Mouse (Mus musculus): Measurements from ENCODE around the gene Stom. TPM values are rescaled to one million over a fixed set of nuclear protein-coding genes. Genes with fewer than 3 reads are reported as not detected.
A peak's percentile ranks its signal among the peaks of the same experiment; 100 is the strongest.

Stom gene
- total RNA-seq (2014; rRNA removed; ENCODE audit: low replicate concordance) (60.1 and 79.0 TPM in 2 replicates), polyA plus RNA-seq (2015; fragmentation: Nextera tagmentation; extraction: Ambion mirVana) (48.4 and 51.3 TPM in 2 replicates)

- H3K27me3 ChIP-seq (ENCODE audit: control insufficient read depth, insufficient read depth, low read length): no peaks in the 10 kb centered on the region
- under 1% methylated on average over 45 of the region's 45 CpGs for WGBS
- peak; percentile 100 for ATAC-seq (ENCODE audit: insufficient read depth, low read depth)
- DNase-seq (ENCODE audit: low spot score): peak; percentile 98
- H3K4me2 ChIP-seq (ENCODE audit: low read depth, low read length): peak within 1 kb of the TSS; percentile 88
- H3K9me3 ChIP-seq (replicated peaks; ENCODE audit: control insufficient read depth, low read length): no peaks in the 10 kb centered on the region
- H3K4me3 ChIP-seq (ENCODE audit: low read depth, low read length): peak within 1 kb of the TSS; percentile 79
- peaks cover 17% of the 10 kb centered on the region for H3K4me1 ChIP-seq (ENCODE audit: control insufficient read depth, insufficient read depth)
- no peaks in the 10 kb centered on the region for H3K36me3 ChIP-seq (replicated peaks; ENCODE audit: control insufficient read depth, insufficient read depth, low read length)
- H3K27ac ChIP-seq (ENCODE audit: low read depth): peak within 1 kb of the TSS; percentile 89
- TF ChIP-seq CTCF (IDR thresholded peaks at IDR 0.05; ENCODE audit: low read depth) (peak; percentile 12; the same call in 1 of the 2 replicates), EP300 (IDR thresholded peaks at IDR 0.05; ENCODE audit: low read depth) (no peak; the same call in 1 of the 2 replicates)
- H3K9ac ChIP-seq (replicated peaks; ENCODE audit: low read depth, low read length): peak within 1 kb of the TSS; percentile 78
These were observed at the start of gene Stom for GRCm38 (mm10) chr2:35336388-35337280. Gene Stom (minus strand): TSS chr2:35336976.

DNA sequence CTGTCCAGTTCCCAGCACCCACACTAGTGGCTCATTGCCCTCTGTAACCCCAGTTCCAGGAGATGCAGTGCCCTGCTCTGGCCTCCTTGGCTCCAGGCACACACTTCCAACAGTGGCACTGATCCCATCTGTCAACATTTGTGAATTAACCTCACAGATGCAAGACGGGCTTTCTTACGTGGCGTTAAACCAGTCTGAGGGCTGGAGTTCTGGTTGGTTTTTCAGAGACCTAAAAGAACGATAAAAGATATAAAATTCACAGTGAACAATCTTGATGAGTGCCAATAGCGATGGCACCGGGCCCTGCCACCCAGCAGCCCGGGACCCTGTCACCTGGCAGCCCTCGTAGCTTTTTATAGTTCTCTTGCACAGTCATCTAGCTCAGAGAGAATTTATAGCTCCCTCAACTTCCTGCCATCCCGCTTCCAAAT lies 48.7 kb upstream of the Stom start:
- Histone ChIP-seq H3K9me3 (replicated peaks; ENCODE audit: control insufficient read depth, low read length) (no peaks in the 10 kb centered on the region; the same call in 1 of the 2 replicates), H3K4me1 (ENCODE audit: control insufficient read depth, insufficient read depth) (0 out of 2 replicates have a peak, but pooled peaks cover 6% of the 10 kb centered on the region), H3K4me3 (ENCODE audit: low read depth, low read length) (no peak overlapping the region), H3K9ac (replicated peaks; ENCODE audit: low read depth, low read length) (no peak overlapping the region), H3K36me3 (replicated peaks; ENCODE audit: control insufficient read depth, insufficient read depth, low read length) (no peaks in the 10 kb centered on the region), H3K27me3 (ENCODE audit: control insufficient read depth, insufficient read depth, low read length) (no peaks in the 10 kb centered on the region), H3K27ac (ENCODE audit: low read depth) (peak overlapping the region; percentile 57), H3K4me2 (ENCODE audit: low read depth, low read length) (peak overlapping the region; percentile 18)
- ATAC-seq (ENCODE audit: insufficient read depth, low read depth) (peak; percentile 63; the same call in 1 of the 2 replicates), DNase-seq (ENCODE audit: low spot score) (peak; percentile 27)
- WGBS: 34% methylated on average over 9 of the region's 9 CpGs
- TF ChIP-seq CTCF (IDR thresholded peaks at IDR 0.05; ENCODE audit: low read depth): no peak
- TF ChIP-seq EP300 (IDR thresholded peaks at IDR 0.05; ENCODE audit: low read depth): no peak

DNA sequence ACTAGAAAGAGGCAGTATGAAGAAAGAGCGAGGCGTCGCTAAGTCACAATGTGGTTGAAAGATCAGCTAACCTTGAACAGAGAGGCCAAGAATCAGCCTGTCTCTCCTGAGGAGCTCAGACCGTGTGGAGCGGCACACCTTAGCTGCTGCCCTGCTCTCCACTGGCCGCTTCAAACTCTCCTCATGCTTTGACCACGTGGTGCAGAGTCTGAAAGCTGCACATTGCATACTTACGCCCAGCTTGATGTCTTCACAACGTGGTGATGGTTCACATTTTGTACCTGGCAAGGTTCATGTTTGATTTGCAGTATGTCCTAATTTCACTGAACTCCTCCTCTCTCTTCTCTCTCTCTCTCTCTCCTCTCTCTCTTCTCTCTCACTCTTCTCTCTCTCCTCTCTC lies 42.5 kb upstream of the Stom start:
- no peaks in the 10 kb centered on the region for H3K36me3 ChIP-seq (replicated peaks; ENCODE audit: control insufficient read depth, insufficient read depth, low read length)
- WGBS: 65% methylated on average over 9 of the region's 9 CpGs
- no peak overlapping the region for H3K9ac ChIP-seq (replicated peaks; ENCODE audit: low read depth, low read length)

DNA sequence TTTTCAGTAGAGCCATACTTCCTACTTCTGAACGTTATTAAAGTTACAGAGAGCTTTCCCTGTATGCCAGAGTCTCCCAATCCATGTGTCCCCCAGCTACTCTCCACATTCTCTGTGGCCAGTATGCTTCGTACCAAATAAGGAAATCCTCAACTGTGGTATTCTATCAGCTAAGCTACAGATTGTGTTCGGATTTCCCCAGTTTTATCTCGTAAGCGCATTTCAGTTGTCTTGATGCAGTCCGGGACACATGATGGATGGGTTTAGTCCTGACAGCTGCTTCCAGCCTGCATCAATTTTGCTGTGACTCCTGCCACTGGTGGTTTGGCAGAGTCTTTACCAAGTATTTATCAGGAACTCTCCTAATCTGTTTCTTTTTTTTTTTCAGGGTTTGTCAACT lies 40.8 kb upstream of the Stom start:
- ATAC-seq (ENCODE audit: insufficient read depth, low read depth) (no peak), DNase-seq (ENCODE audit: low spot score) (no peak)
- Histone ChIP-seq H3K4me3 (ENCODE audit: low read depth, low read length) (no peak overlapping the region), H3K4me2 (ENCODE audit: low read depth, low read length) (no peak overlapping the region), H3K4me1 (ENCODE audit: control insufficient read depth, insufficient read depth) (no peaks in the 10 kb centered on the region), H3K36me3 (replicated peaks; ENCODE audit: control insufficient read depth, insufficient read depth, low read length) (no peaks in the 10 kb centered on the region), H3K27me3 (ENCODE audit: control insufficient read depth, insufficient read depth, low read length) (no peaks in the 10 kb centered on the region), H3K27ac (ENCODE audit: low read depth) (no peak overlapping the region), H3K9ac (replicated peaks; ENCODE audit: low read depth, low read length) (no peak overlapping the region), H3K9me3 (replicated peaks; ENCODE audit: control insufficient read depth, low read length) (no peaks in the 10 kb centered on the region)
- no peak for TF ChIP-seq CTCF (IDR thresholded peaks at IDR 0.05; ENCODE audit: low read depth)
- no peak for TF ChIP-seq EP300 (IDR thresholded peaks at IDR 0.05; ENCODE audit: low read depth)
- WGBS: 17% methylated on average over 6 of the region's 6 CpGs

More for the DNA sequence above, 42.5 kb upstream of the Stom start:
- Histone ChIP-seq H3K4me2 (ENCODE audit: low read depth, low read length) (no peak overlapping the region), H3K27ac (ENCODE audit: low read depth) (no peak overlapping the region), H3K27me3 (ENCODE audit: control insufficient read depth, insufficient read depth, low read length) (no peaks in the 10 kb centered on the region), H3K4me1 (ENCODE audit: control insufficient read depth, insufficient read depth) (no peaks in the 10 kb centered on the region), H3K4me3 (ENCODE audit: low read depth, low read length) (no peak overlapping the region), H3K9me3 (replicated peaks; ENCODE audit: control insufficient read depth, low read length) (no peaks in the 10 kb centered on the region)
- no peak for ATAC-seq (ENCODE audit: insufficient read depth, low read depth)
- TF ChIP-seq EP300 (IDR thresholded peaks at IDR 0.05; ENCODE audit: low read depth) (no peak), CTCF (IDR thresholded peaks at IDR 0.05; ENCODE audit: low read depth) (no peak)
- no peak for DNase-seq (ENCODE audit: low spot score)

DNA sequence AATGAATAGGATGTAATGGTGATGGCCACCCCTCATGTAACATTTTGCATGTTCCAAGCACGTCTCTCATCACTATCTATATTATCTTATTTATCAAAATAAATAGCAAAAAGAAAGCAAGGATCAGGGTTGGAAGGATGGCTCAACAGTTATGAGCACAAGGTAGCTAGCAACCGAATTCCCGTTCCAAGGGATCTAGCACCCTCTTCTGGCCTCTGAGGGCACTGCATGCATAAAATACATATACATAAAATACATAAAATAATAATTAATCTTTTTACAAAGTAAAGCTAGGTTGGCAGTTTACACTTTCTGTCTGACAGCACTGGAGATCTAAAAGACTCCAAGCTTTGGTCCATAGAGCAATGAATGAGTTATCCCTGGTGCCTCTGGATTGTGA lies 36.2 kb upstream of the Stom start:
- DNase-seq (ENCODE audit: low spot score) (no peak), ATAC-seq (ENCODE audit: insufficient read depth, low read depth) (no peak)
- Histone ChIP-seq H3K4me3 (ENCODE audit: low read depth, low read length) (no peak overlapping the region), H3K4me1 (ENCODE audit: control insufficient read depth, insufficient read depth) (no peaks in the 10 kb centered on the region), H3K9ac (replicated peaks; ENCODE audit: low read depth, low read length) (no peak overlapping the region), H3K4me2 (ENCODE audit: low read depth, low read length) (no peak overlapping the region), H3K36me3 (replicated peaks; ENCODE audit: control insufficient read depth, insufficient read depth, low read length) (no peaks in the 10 kb centered on the region), H3K27ac (ENCODE audit: low read depth) (no peak overlapping the region), H3K9me3 (replicated peaks; ENCODE audit: control insufficient read depth, low read length) (no peaks in the 10 kb centered on the region), H3K27me3 (ENCODE audit: control insufficient read depth, insufficient read depth, low read length) (no peaks in the 10 kb centered on the region)
- TF ChIP-seq EP300 (IDR thresholded peaks at IDR 0.05; ENCODE audit: low read depth): no peak
- TF ChIP-seq CTCF (IDR thresholded peaks at IDR 0.05; ENCODE audit: low read depth): peak; percentile 58
- 27% methylated on average over 3 of the region's 3 CpGs for WGBS

Data from heart, postnatal 0 days (tissue).